8 mouse cellular contexts compared by ENCODE assay signal in the genomic region with DNA sequence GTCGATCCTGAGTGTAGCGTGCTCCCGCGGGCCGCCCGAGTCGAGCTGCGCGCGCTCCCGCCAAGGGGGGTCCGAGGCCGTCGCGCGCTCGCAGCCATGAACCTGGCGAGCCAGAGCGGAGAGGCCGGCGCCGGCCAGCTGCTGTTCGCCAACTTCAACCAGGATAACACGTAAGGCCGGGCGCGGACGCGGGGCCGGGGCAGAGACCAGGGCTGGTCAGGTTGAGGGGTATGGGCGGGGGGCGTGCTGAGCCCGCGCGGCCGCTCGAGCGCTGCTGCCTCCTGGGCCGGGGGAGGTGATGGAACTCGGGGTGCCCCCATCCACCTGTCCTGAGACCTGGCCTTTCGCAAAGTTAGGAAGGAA. TPM values are rescaled to one million over a fixed set of nuclear protein-coding genes. Genes with fewer than 3 reads are reported as not detected.
DNase-seq lines count a peak whose midpoint lies in the region; ATAC-seq and TF ChIP-seq lines count a peak whose summit lies in the region.

No protein-coding gene starts in this region.

- peak overlapping the region; percentile 65 for H3K4me3 ChIP-seq in left cerebral cortex, adult 2 months
- H3K4me3 ChIP-seq in embryonic facial prominence, embryonic 11.5 days (ENCODE audit: low read depth, low read length), result peak overlapping the region; percentile 96
- peak overlapping the region; percentile 81 for H3K4me3 ChIP-seq in hindbrain, embryonic 16.5 days (ENCODE audit: low read length)
- peak overlapping the region; percentile 55 for H3K4me3 ChIP-seq in myocyte

- DNase-seq in left cerebral cortex, adult 2 months (ENCODE audit: extremely low spot score in 1 of 2, low spot score in 2 of 2), result no peak
- DNase-seq in left cerebral cortex, postnatal 10 days (ENCODE audit: extremely low spot score in 1 of 2, low spot score in 2 of 2), result no peak
- DNase-seq in embryonic facial prominence, embryonic 11.5 days (ENCODE audit: low spot score), result no peak
- no peak for DNase-seq in gastrocnemius, adult 18-20 months (ENCODE audit: low spot score)
- no peak for DNase-seq in gastrocnemius, postnatal 4 days (ENCODE audit: low spot score in 2 of 2)

- peak overlapping the region; percentile 67 for H3K4me2 ChIP-seq in embryonic facial prominence, embryonic 11.5 days (ENCODE audit: low read depth, low read length)
- peak overlapping the region; percentile 64 for H3K4me2 ChIP-seq in hindbrain, embryonic 16.5 days (ENCODE audit: low read length)
- H3K4me2 ChIP-seq in myocyte (ENCODE audit: low read depth), result peak overlapping the region; percentile 81

- no peaks in the 10 kb centered on the region for H3K36me3 ChIP-seq in embryonic facial prominence, embryonic 11.5 days (replicated peaks; ENCODE audit: control insufficient read depth, insufficient read depth, low read depth, low read length)
- peaks cover 8% of the 10 kb centered on the region; the same call in 1 of the 2 replicates for H3K36me3 ChIP-seq in hindbrain, embryonic 16.5 days (ENCODE audit: control insufficient read depth, insufficient read depth, low read length)
- H3K36me3 ChIP-seq in myocyte (ENCODE audit: control insufficient read depth, insufficient read depth), result peaks cover 6% of the 10 kb centered on the region

- no peaks in the 10 kb centered on the region for H3K27me3 ChIP-seq in embryonic facial prominence, embryonic 11.5 days (ENCODE audit: control insufficient read depth, insufficient read depth, low read length)
- H3K27me3 ChIP-seq in hindbrain, embryonic 16.5 days (replicated peaks; ENCODE audit: control insufficient read depth, insufficient read depth, low read length), result no peaks in the 10 kb centered on the region
- H3K27me3 ChIP-seq in myocyte (ENCODE audit: control insufficient read depth, insufficient read depth, insufficient read length), result peaks cover 2% of the 10 kb centered on the region

- peak; percentile 63 for ATAC-seq in embryonic facial prominence, embryonic 11.5 days (replicated peaks; ENCODE audit: insufficient number of reproducible peaks, low FRiP score, low TSS enrichment, low read depth)
- ATAC-seq in hindbrain, embryonic 16.5 days, result peak; percentile 74
- ATAC-seq in granulocyte monocyte progenitor cell, adult 5-6 weeks (replicated peaks; ENCODE audit: poor library complexity, severe bottlenecking), result no peak; the same call in 1 of the 2 replicates

- intact Hi-C loops in left cerebral cortex, adult 2 months (cut with DNase I), result loop anchor here (2.0 to 5.0 kb wide), 2 partner anchors 87 to 152 kb away; no protein-coding TSS in a partner anchor
- intact Hi-C loops in left cerebral cortex, postnatal 10 days (cut with DNase I), result loop anchor here (5.0 kb wide), 1 partner anchor 88 kb away; no protein-coding TSS in a partner anchor

- no peak for TF ChIP-seq CTCF in left cerebral cortex, adult 2 months (IDR thresholded peaks at IDR 0.05)

- peak overlapping the region; percentile 97 for H3ac ChIP-seq in myocyte (ENCODE audit: control insufficient read depth, insufficient read length)

- H3K9ac ChIP-seq in embryonic facial prominence, embryonic 11.5 days (replicated peaks; ENCODE audit: low read length), result peak overlapping the region; percentile 88
- H3K9ac ChIP-seq in hindbrain, embryonic 16.5 days (ENCODE audit: low read depth, low read length), result peak overlapping the region; percentile 87

- under 1% methylated on average over 34 of the region's 41 CpGs for whole genome bisulfite sequencing in embryonic facial prominence, embryonic 11.5 days
- 0% methylated on average over 33 of the region's 41 CpGs for WGBS in hindbrain, embryonic 16.5 days

- H3K27ac ChIP-seq in left cerebral cortex, adult 2 months, result peak overlapping the region; percentile 88
- H3K27ac ChIP-seq in embryonic facial prominence, embryonic 11.5 days (replicated peaks; ENCODE audit: low read depth, low read length), result peak overlapping the region; percentile 71; the same call in 1 of the 2 replicates
- H3K27ac ChIP-seq in hindbrain, embryonic 16.5 days (ENCODE audit: low read depth, low read length), result peak overlapping the region; percentile 78

- H3K9me3 ChIP-seq in embryonic facial prominence, embryonic 11.5 days (replicated peaks; ENCODE audit: control insufficient read depth, low read length), result no peaks in the 10 kb centered on the region
- H3K9me3 ChIP-seq in hindbrain, embryonic 16.5 days (ENCODE audit: control insufficient read depth, low read length), result no peaks in the 10 kb centered on the region

- no peaks in the 10 kb centered on the region; the same call in 1 of the 2 replicates for H3K4me1 ChIP-seq in embryonic facial prominence, embryonic 11.5 days (ENCODE audit: control insufficient read depth, insufficient read depth, low read length)
- H3K4me1 ChIP-seq in hindbrain, embryonic 16.5 days (ENCODE audit: control insufficient read depth, insufficient read depth, low read depth, low read length), result peaks cover 15% of the 10 kb centered on the region

- no peak for TF ChIP-seq POLR2A in myocyte (IDR thresholded peaks at IDR 0.05; ENCODE audit: insufficient read length, low read depth)

- H3K79me2 ChIP-seq in myocyte (ENCODE audit: control insufficient read depth, insufficient read depth), result peaks cover 34% of the 10 kb centered on the region

TF ChIP-seq in myocyte, 11 proteins besides CTCF, POLR2A, EP300 and RAD21:
- TF ChIP-seq POLR2AphosphoS2 (IDR thresholded peaks at IDR 0.05; ENCODE audit: insufficient read length, low read depth), result no peak
- TF ChIP-seq MYOG (IDR thresholded peaks at IDR 0.05; ENCODE audit: control insufficient read depth in 1 of 3, insufficient read depth in 1 of 3, insufficient read length in 2 of 3, low read depth in 2 of 3), result no peak
- TF ChIP-seq REST (IDR thresholded peaks at IDR 0.05; ENCODE audit: insufficient read depth, insufficient read length), result no peak
- no peak for TF ChIP-seq MAX (IDR thresholded peaks at IDR 0.05; ENCODE audit: low read depth)
- TF ChIP-seq USF1 (IDR thresholded peaks at IDR 0.05; ENCODE audit: low read depth), result no peak
- TF ChIP-seq CEBPB (IDR thresholded peaks at IDR 0.05; ENCODE audit: insufficient read depth, poor library complexity, severe bottlenecking), result no peak
- no peak for TF ChIP-seq TCF12 (IDR thresholded peaks at IDR 0.05; ENCODE audit: insufficient read depth, poor library complexity, severe bottlenecking)
- no peak for TF ChIP-seq MYOD1 (IDR thresholded peaks at IDR 0.05; ENCODE audit: control insufficient read depth in 1 of 3, insufficient read length in 2 of 3, low read depth in 2 of 3)
- no peak for TF ChIP-seq TCF3 (IDR thresholded peaks at IDR 0.05; ENCODE audit: insufficient read length, low read depth)
- no peak for TF ChIP-seq E2F4 (IDR thresholded peaks at IDR 0.05; ENCODE audit: insufficient read depth)
- TF ChIP-seq SRF (IDR thresholded peaks at IDR 0.05; ENCODE audit: control insufficient read depth, insufficient read length, low read depth), result no peak

RNA-seq across cellular contexts. Expression of a gene that starts 2.1 kb away (rescaled TPM):
- total RNA-seq in left cerebral cortex, adult 2 months (2021), result 100 to 1,000 TPM in 1 of 2 experiments, 10 to 100 TPM in 1; 99.7 to 102 TPM
- total RNA-seq in left cerebral cortex, postnatal 10 days (2021), result 10 to 100 TPM; 79.9 to 87.7 TPM
- 61.2 and 62.4 TPM in 2 replicates for polyA plus RNA-seq in embryonic facial prominence, embryonic 11.5 days (2014; fragmentation: Nextera tagmentation; extraction: Ambion mirVana)
- 36.8 and 42.0 TPM in 2 replicates for polyA plus RNA-seq in hindbrain, embryonic 16.5 days (2015; fragmentation: Nextera tagmentation; extraction: Ambion mirVana)
- 52.0 TPM for polyA plus RNA-seq in myocyte (2012; fragmentation: generic; extraction: Trizol)
- total RNA-seq in gastrocnemius, adult 18-20 months (2021), result 10 to 100 TPM; 30.3 to 32.8 TPM
- 24.9 and 27.4 TPM in 2 replicates for total RNA-seq in granulocyte monocyte progenitor cell, adult 5-6 weeks (2014; fragmentation: Nextera tagmentation)
- total RNA-seq in granulocyte monocyte progenitor cell, adult 5-6 weeks (2017), result 36.2 and 36.3 TPM in 2 replicates
- 10 to 100 TPM; 36.9 to 39.6 TPM for total RNA-seq in gastrocnemius, postnatal 4 days (2021)

RNA-seq across cellular contexts. Expression of a gene that starts 21.0 kb away (rescaled TPM):
- 100 to 1,000 TPM; 103 to 104 TPM for total RNA-seq in left cerebral cortex, adult 2 months (2021)
- 100 to 1,000 TPM; 119 to 123 TPM for total RNA-seq in left cerebral cortex, postnatal 10 days (2021)
- polyA plus RNA-seq in embryonic facial prominence, embryonic 11.5 days (2014; fragmentation: Nextera tagmentation; extraction: Ambion mirVana), result 3.9 and 5.5 TPM in 2 replicates
- polyA plus RNA-seq in hindbrain, embryonic 16.5 days (2015; fragmentation: Nextera tagmentation; extraction: Ambion mirVana), result 83.8 and 110 TPM in 2 replicates
- polyA plus RNA-seq in myocyte (2012; fragmentation: generic; extraction: Trizol), result not detected
- not detected for total RNA-seq in gastrocnemius, adult 18-20 months (2021)
- total RNA-seq in granulocyte monocyte progenitor cell, adult 5-6 weeks (2014; fragmentation: Nextera tagmentation), result not detected in 2 replicates
- not detected in 2 replicates for total RNA-seq in granulocyte monocyte progenitor cell, adult 5-6 weeks (2017)
- under 1 TPM; 0.27 to 0.39 TPM for total RNA-seq in gastrocnemius, postnatal 4 days (2021)

Comparison
In these comparisons a context has a peak if more than half of its experiments do, and no peak if none do; other contexts are left out.
1. RNA of a gene that starts 21.0 kb away (total RNA-seq): 119 to 123 TPM in left cerebral cortex, postnatal 10 days and 103 to 104 TPM in left cerebral cortex, adult 2 months; 0.27 to 0.39 TPM in gastrocnemius, postnatal 4 days, not detected in gastrocnemius, adult 18-20 months and not detected in granulocyte monocyte progenitor cell, adult 5-6 weeks; every median in the first group is over 10 times any median in the second.
2. Peak in every context shown above with its lines, with median percentiles within 50 percentile points of each other: H3K27ac ChIP-seq, H3K4me3 ChIP-seq and H3K4me2 ChIP-seq.